Mouse (Mus musculus): ENCODE measurements around the gene Tnrc18. TPM values are rescaled to one million over a fixed set of nuclear protein-coding genes. Genes with fewer than 3 reads are reported as not detected.

Tnrc18 gene
- polyA plus RNA-seq, 1 experiment from 2014 or later = 3.4 TPM

- Histone ChIP-seq H3K4me3 (replicated peaks) (peak overlapping the region; percentile 28), H3K9me3 (replicated peaks) (no peaks in the 10 kb centered on the region), H3K27ac (replicated peaks) (no peak overlapping the region), H3K36me3 (replicated peaks) (peaks cover 65% of the 10 kb centered on the region), H3K27me3 (no peaks in the 10 kb centered on the region), H3K4me2 (peak overlapping the region; percentile 43), H3K9ac (no peak overlapping the region), H3K4me1 (replicated peaks) (peaks cover 28% of the 10 kb centered on the region)
- ATAC-seq (ENCODE audit: insufficient read depth) = no peak
- 78% methylated on average over 4 of the region's 4 CpGs for WGBS (ENCODE audit: insufficient replicate concordance)
These were observed 46.4 kb downstream of the Tnrc18 start for GRCm38 (mm10) chr5:142771034-142771433.

- Histone ChIP-seq H3K9ac (no peak overlapping the region), H3K27me3 (no peaks in the 10 kb centered on the region), H3K4me1 (replicated peaks) (peaks cover 28% of the 10 kb centered on the region), H3K27ac (replicated peaks) (no peak overlapping the region), H3K36me3 (replicated peaks) (peaks cover 65% of the 10 kb centered on the region), H3K4me2 (no peak overlapping the region), H3K4me3 (replicated peaks) (no peak overlapping the region), H3K9me3 (replicated peaks) (no peaks in the 10 kb centered on the region)
- no peak for ATAC-seq (ENCODE audit: insufficient read depth)
- WGBS (ENCODE audit: insufficient replicate concordance) = 73% methylated on average over 5 of the region's 5 CpGs
These were observed 47.8 kb downstream of the Tnrc18 start for GRCm38 (mm10) chr5:142769641-142770040.

GRCm38 (mm10) chr5:142768352-142769267, 48.9 kb downstream of the Tnrc18 start:
- H3K4me1 ChIP-seq (replicated peaks) = peaks cover 28% of the 10 kb centered on the region
- H3K27me3 ChIP-seq = no peaks in the 10 kb centered on the region
- no peak overlapping the region for H3K4me2 ChIP-seq
- no peaks in the 10 kb centered on the region for H3K9me3 ChIP-seq (replicated peaks)
- H3K4me3 ChIP-seq (replicated peaks) = no peak overlapping the region
- no peak overlapping the region for H3K9ac ChIP-seq
- H3K36me3 ChIP-seq (replicated peaks) = peaks cover 65% of the 10 kb centered on the region
- WGBS (ENCODE audit: insufficient replicate concordance) = 65% methylated on average over 10 of the region's 10 CpGs
- ATAC-seq (ENCODE audit: insufficient read depth) = no peak
- H3K27ac ChIP-seq (replicated peaks) = no peak overlapping the region

DNA sequence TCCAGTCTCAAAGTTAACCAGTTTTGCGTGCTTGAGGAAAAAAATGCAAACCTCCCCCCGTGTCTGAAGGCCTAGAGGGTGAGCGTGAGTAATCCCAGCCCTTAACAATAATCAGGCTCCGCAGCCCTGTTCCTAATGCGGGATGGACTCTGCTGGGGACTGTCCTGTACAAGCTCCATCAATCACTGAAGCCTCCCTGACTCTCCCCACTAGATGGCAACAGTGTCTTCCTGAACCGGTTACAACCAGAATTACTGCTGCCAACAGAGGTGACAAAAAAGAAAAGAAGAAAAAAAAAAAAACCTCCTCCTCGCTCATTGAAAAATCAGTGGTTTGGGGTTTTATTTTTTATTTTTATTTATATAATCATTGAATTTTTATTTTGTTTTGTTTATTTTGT, 49.5 kb downstream of the Tnrc18 start:
- H3K36me3 ChIP-seq (replicated peaks) = peaks cover 65% of the 10 kb centered on the region
- no peak overlapping the region for H3K4me2 ChIP-seq
- no peaks in the 10 kb centered on the region for H3K27me3 ChIP-seq
- no peak overlapping the region for H3K9ac ChIP-seq
- H3K4me1 ChIP-seq (replicated peaks) = peaks cover 27% of the 10 kb centered on the region
- 32% methylated on average over 7 of the region's 7 CpGs for WGBS (ENCODE audit: insufficient replicate concordance)
- ATAC-seq (ENCODE audit: insufficient read depth) = no peak
- H3K9me3 ChIP-seq (replicated peaks) = no peaks in the 10 kb centered on the region
- H3K27ac ChIP-seq (replicated peaks) = no peak overlapping the region
- H3K4me3 ChIP-seq (replicated peaks) = no peak overlapping the region

DNA sequence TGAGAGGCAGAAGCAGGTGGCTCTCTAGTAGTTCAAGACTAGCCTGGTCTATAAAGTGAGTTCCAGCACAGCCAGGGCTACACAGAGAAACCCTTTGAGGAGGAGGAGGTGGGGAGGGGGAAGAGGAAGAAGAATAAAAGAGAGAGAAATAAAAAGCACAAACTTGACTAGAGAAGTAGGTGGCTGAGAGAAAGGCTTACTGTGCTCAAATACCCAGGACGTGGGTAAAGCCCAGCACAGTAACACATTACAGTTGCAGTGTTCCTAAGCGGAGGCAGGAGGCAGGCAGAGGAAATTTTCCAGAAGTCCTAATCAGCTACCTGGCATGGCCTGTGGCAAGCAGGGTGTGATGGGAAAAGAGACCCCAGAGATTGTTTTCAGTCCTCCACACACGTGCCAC, 50.8 kb downstream of the Tnrc18 start:
- Histone ChIP-seq H3K27me3 (no peaks in the 10 kb centered on the region), H3K36me3 (replicated peaks) (peaks cover 69% of the 10 kb centered on the region), H3K9me3 (replicated peaks) (no peaks in the 10 kb centered on the region), H3K4me1 (replicated peaks) (peaks cover 14% of the 10 kb centered on the region), H3K9ac (no peak overlapping the region), H3K27ac (replicated peaks) (no peak overlapping the region), H3K4me3 (replicated peaks) (no peak overlapping the region), H3K4me2 (no peak overlapping the region)
- ATAC-seq (ENCODE audit: insufficient read depth) = no peak
- 72% methylated on average over 3 of the region's 3 CpGs for WGBS (ENCODE audit: insufficient replicate concordance)

DNA sequence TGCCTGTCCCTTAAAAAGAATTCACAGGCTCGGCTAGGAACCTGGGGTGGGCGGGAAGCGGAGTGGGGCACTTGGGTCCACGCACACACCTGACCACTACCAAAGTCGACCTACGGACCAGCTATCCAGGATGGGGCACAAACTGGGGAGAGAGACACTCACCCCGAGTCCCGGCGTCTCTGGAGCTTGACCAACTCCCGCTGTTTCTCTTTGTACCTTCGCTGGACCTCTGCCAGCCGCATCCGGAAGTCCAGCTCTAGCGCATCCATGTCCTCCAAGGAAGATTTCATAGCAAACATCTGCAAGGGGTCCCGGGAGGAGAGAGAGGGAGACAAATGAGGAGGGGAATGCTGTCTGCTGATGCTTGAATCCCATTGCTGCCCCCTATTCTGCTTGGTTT, 52.6 kb downstream of the Tnrc18 start:
- no peak overlapping the region for H3K27ac ChIP-seq (replicated peaks)
- ATAC-seq (ENCODE audit: insufficient read depth) = no peak
- H3K36me3 ChIP-seq (replicated peaks) = peaks cover 72% of the 10 kb centered on the region
- 78% methylated on average over 15 of the region's 15 CpGs for WGBS (ENCODE audit: insufficient replicate concordance)
- no peak overlapping the region for H3K9ac ChIP-seq
- no peak overlapping the region for H3K4me3 ChIP-seq (replicated peaks)
- H3K27me3 ChIP-seq = no peaks in the 10 kb centered on the region
- H3K9me3 ChIP-seq (replicated peaks) = no peaks in the 10 kb centered on the region
- H3K4me1 ChIP-seq (replicated peaks) = peaks cover 5% of the 10 kb centered on the region
- no peak overlapping the region for H3K4me2 ChIP-seq

- Histone ChIP-seq H3K4me1 (replicated peaks) (no peaks in the 10 kb centered on the region), H3K4me3 (replicated peaks) (no peak overlapping the region), H3K27me3 (no peaks in the 10 kb centered on the region), H3K9me3 (replicated peaks) (no peaks in the 10 kb centered on the region), H3K27ac (replicated peaks) (no peak overlapping the region), H3K36me3 (replicated peaks) (peaks cover 77% of the 10 kb centered on the region), H3K9ac (no peak overlapping the region), H3K4me2 (no peak overlapping the region)
- ATAC-seq (ENCODE audit: insufficient read depth) = no peak; the same call in 1 of the 2 replicates
- 65% methylated on average over 11 of the region's 11 CpGs for WGBS (ENCODE audit: insufficient replicate concordance)
These were observed 53.2 kb downstream of the Tnrc18 start for GRCm38 (mm10) chr5:142764306-142764705.

GRCm38 (mm10) chr5:142762082-142762807, 55.2 kb downstream of the Tnrc18 start:
- H3K27me3 ChIP-seq = no peaks in the 10 kb centered on the region
- H3K4me3 ChIP-seq (replicated peaks) = no peak overlapping the region
- H3K9ac ChIP-seq = no peak overlapping the region
- no peak for ATAC-seq (ENCODE audit: insufficient read depth)
- WGBS (ENCODE audit: insufficient replicate concordance) = 86% methylated on average over 21 of the region's 21 CpGs
- no peaks in the 10 kb centered on the region for H3K9me3 ChIP-seq (replicated peaks)
- H3K4me1 ChIP-seq (replicated peaks) = no peaks in the 10 kb centered on the region
- peaks cover 84% of the 10 kb centered on the region for H3K36me3 ChIP-seq (replicated peaks)
- H3K27ac ChIP-seq (replicated peaks) = no peak overlapping the region
- no peak overlapping the region for H3K4me2 ChIP-seq

- no peaks in the 10 kb centered on the region for H3K4me1 ChIP-seq (replicated peaks)
- 78% methylated on average over 16 of the region's 16 CpGs for WGBS (ENCODE audit: insufficient replicate concordance)
These were observed 56.0 kb downstream of the Tnrc18 start for GRCm38 (mm10) chr5:142761326-142761983.

GRCm38 (mm10) chr5:142759786-142760185, 57.7 kb downstream of the Tnrc18 start:
- no peaks in the 10 kb centered on the region for H3K9me3 ChIP-seq (replicated peaks)
- H3K4me2 ChIP-seq = no peak overlapping the region
- H3K27me3 ChIP-seq = no peaks in the 10 kb centered on the region
- ATAC-seq (ENCODE audit: insufficient read depth) = no peak
- peaks cover 83% of the 10 kb centered on the region for H3K36me3 ChIP-seq (replicated peaks)
- no peak overlapping the region for H3K9ac ChIP-seq
- no peaks in the 10 kb centered on the region for H3K4me1 ChIP-seq (replicated peaks)
- no peak overlapping the region for H3K4me3 ChIP-seq (replicated peaks)
- 75% methylated on average over 8 of the region's 8 CpGs for WGBS (ENCODE audit: insufficient replicate concordance)
- H3K27ac ChIP-seq (replicated peaks) = no peak overlapping the region

More at GRCm38 (mm10) chr5:142761326-142761983, 56.0 kb downstream of the Tnrc18 start:
- Histone ChIP-seq H3K9me3 (replicated peaks) (no peaks in the 10 kb centered on the region), H3K27ac (replicated peaks) (no peak overlapping the region), H3K4me3 (replicated peaks) (no peak overlapping the region), H3K4me2 (no peak overlapping the region), H3K36me3 (replicated peaks) (peaks cover 84% of the 10 kb centered on the region), H3K9ac (no peak overlapping the region), H3K27me3 (no peaks in the 10 kb centered on the region)
- ATAC-seq (ENCODE audit: insufficient read depth) = no peak

DNA sequence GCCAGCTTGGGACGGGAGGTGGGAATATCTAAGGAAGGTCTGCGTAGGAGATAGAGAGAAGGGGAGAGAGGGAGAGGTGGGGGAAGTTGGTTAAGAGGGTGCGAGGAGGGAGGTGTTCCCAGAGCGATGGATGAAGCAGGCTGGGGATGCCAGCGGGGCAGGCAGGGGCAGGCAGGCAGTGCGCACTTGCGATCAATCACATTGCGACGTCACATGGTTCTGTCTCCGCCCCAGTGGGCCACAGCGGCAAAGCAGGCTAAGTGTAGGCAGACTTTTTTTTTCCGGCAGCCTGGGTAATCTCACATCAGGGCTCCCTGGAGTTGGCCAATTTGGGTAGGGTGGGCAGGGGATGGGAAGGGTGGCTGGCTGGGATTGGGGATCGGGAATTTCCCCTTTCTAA, 65.2 kb downstream of the Tnrc18 start:
- ATAC-seq (ENCODE audit: insufficient read depth) = no peak
- H3K27ac ChIP-seq (replicated peaks) = no peak overlapping the region
- no peak overlapping the region for H3K9ac ChIP-seq
- no peaks in the 10 kb centered on the region for H3K4me1 ChIP-seq (replicated peaks)
- H3K36me3 ChIP-seq (replicated peaks) = peaks cover 42% of the 10 kb centered on the region
- H3K9me3 ChIP-seq (replicated peaks) = no peaks in the 10 kb centered on the region
- H3K27me3 ChIP-seq = no peaks in the 10 kb centered on the region
- H3K4me3 ChIP-seq (replicated peaks) = no peak overlapping the region
- 77% methylated on average over 13 of the region's 13 CpGs for WGBS (ENCODE audit: insufficient replicate concordance)
- no peak overlapping the region for H3K4me2 ChIP-seq
